Mouse (Mus musculus) cerebellum, adult 2 months (tissue): ENCODE measurements around the gene Adra2c.

Experiments
- CTCF ChIP-seq: fragments of 200-500 bp; IDR thresholded peaks from 2 replicates; pipeline ENCODE4 v1.5.1; 2011; ENCODE audit warnings: low read depth, mild to moderate bottlenecking, control low read depth, low read length, moderate library complexity, borderline replicate concordance; ENCODE audit not compliant: insufficient read depth
- POLR2A ChIP-seq: fragments of 200-500 bp; IDR thresholded peaks from 2 replicates; pipeline ENCODE4 v1.6.1; 2011; ENCODE audit warnings: low read length, control low read depth, borderline replicate concordance; ENCODE audit not compliant: insufficient read depth

DNA sequence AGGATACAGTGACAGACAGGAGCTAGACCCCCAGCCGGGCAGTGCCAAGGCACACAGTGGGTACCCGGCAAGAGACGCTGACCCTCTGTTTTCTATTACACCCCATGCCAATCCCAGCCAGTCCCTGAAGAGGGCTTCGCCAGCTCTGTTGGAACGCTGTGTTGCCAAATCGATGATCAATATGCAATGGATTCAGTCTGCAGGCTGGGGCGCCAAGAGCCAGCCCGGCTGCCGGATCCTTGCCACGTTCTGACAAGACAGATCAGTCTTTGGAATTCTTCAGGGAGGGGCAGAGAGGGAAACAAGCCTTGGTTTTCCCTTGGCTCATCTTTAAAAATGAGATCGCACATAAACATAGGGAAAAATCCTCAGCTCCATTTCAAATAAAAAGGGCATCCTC, 2.8 kb upstream of the Adra2c start:
- TF ChIP-seq CTCF (no peak), POLR2A (no peak)
